Mouse (Mus musculus) cerebellum, adult 2 months (tissue): ENCODE results near the gene Ccdc93. TPM values are rescaled to one million over a fixed set of nuclear protein-coding genes. Genes with fewer than 3 reads are reported as not detected.

Source experiments
- DNase-seq, 2 experiments: peaks; one replicate each; pipeline ENCODE4 v3.0.0; 2021
- H3K27ac ChIP-seq: fragments of 200-500 bp; 2 replicates; pipeline ENCODE4 v1.5.1; 2012; ENCODE audit warnings: low read length, control low read depth, inconsistent platforms; ENCODE audit not compliant: insufficient read depth
- H3K27me3 ChIP-seq: fragments of 200-500 bp; 2 replicates; pipeline ENCODE4 v1.6.1; 2012; ENCODE audit warnings: inconsistent platforms, mild to moderate bottlenecking, low read length, moderate library complexity; ENCODE audit not compliant: control insufficient read depth, insufficient read depth
- H3K4me1 ChIP-seq: fragments of 200-500 bp; 2 replicates; pipeline ENCODE4 v1.6.1; 2011; ENCODE audit warnings: low read length; ENCODE audit not compliant: control insufficient read depth, insufficient read depth
- H3K4me3 ChIP-seq: fragments of 200-500 bp; replicated peaks from 2 replicates; pipeline ENCODE3; 2011; ENCODE audit warnings: mild to moderate bottlenecking, low read depth, low read length, control low read depth; ENCODE audit not compliant: insufficient read depth
- CTCF ChIP-seq: fragments of 200-500 bp; IDR thresholded peaks from 2 replicates; pipeline ENCODE4 v1.5.1; 2011; ENCODE audit warnings: low read depth, mild to moderate bottlenecking, control low read depth, low read length, moderate library complexity, borderline replicate concordance; ENCODE audit not compliant: insufficient read depth
- POLR2A ChIP-seq: fragments of 200-500 bp; IDR thresholded peaks from 2 replicates; pipeline ENCODE4 v1.6.1; 2011; ENCODE audit warnings: low read length, control low read depth, borderline replicate concordance; ENCODE audit not compliant: insufficient read depth
- WGBS: fragments of 180-500 bp; shearing (Covaris S2); methylation state at CpG from one replicate; pipeline ENCODE4 v1.1.7; 2018; 5-methylcytosine and 5-hydroxymethylcytosine counted together
- polyA plus RNA-seq: library from polyadenylated mRNA; depleted of rRNA; stranded (reverse); fragments of >200 nt; gene quantifications from 2 replicates; pipeline ENCODE4 v1.2.3, GENCODE M21; 2012

The Ccdc93 gene
- polyA plus RNA-seq, 1 experiment = 16.5 TPM

- Histone ChIP-seq H3K4me1 (no peaks in the 10 kb centered on the region), H3K27me3 (no peaks in the 10 kb centered on the region), H3K4me3 (no peak overlapping the region), H3K27ac (no peak overlapping the region)
- TF ChIP-seq POLR2A (no peak), CTCF (no peak)
- 45% methylated on average over 7 of the region's 7 CpGs for WGBS
- no peak for DNase-seq
Observed at GRCm38 (mm10) chr1:121451009-121451408, 20.2 kb downstream of the Ccdc93 start.

- Histone ChIP-seq H3K27me3 (no peaks in the 10 kb centered on the region), H3K4me3 (no peak overlapping the region), H3K27ac (no peak overlapping the region), H3K4me1 (no peaks in the 10 kb centered on the region)
- DNase-seq = no peak
- whole genome bisulfite sequencing = 76% methylated on average over 6 of the region's 6 CpGs
- TF ChIP-seq CTCF (no peak), POLR2A (no peak)
Observed at GRCm38 (mm10) chr1:121452498-121452897, 21.6 kb downstream of the Ccdc93 start.

- no peak overlapping the region for H3K27ac ChIP-seq
- H3K27me3 ChIP-seq = no peaks in the 10 kb centered on the region
- 90% methylated on average over 4 of the region's 4 CpGs for WGBS
- no peak overlapping the region for H3K4me3 ChIP-seq
- no peak for DNase-seq
- H3K4me1 ChIP-seq = no peaks in the 10 kb centered on the region
- TF ChIP-seq CTCF = no peak
- TF ChIP-seq POLR2A = no peak
Observed at GRCm38 (mm10) chr1:121453053-121453452, 22.2 kb downstream of the Ccdc93 start.

- 87% methylated on average over 6 of the region's 6 CpGs for WGBS
- no peak for TF ChIP-seq POLR2A
- DNase-seq = no peak
- H3K4me3 ChIP-seq = no peak overlapping the region
- no peak overlapping the region for H3K27ac ChIP-seq
- no peaks in the 10 kb centered on the region for H3K27me3 ChIP-seq
- H3K4me1 ChIP-seq = no peaks in the 10 kb centered on the region
Observed at GRCm38 (mm10) chr1:121454951-121455350, 24.1 kb downstream of the Ccdc93 start.

GRCm38 (mm10) chr1:121460077-121460476, 29.2 kb downstream of the Ccdc93 start:
- no peaks in the 10 kb centered on the region for H3K27me3 ChIP-seq
- no peak overlapping the region for H3K27ac ChIP-seq
- H3K4me1 ChIP-seq = no peaks in the 10 kb centered on the region
- 52% methylated on average over 6 of the region's 6 CpGs for WGBS
- TF ChIP-seq CTCF = no peak
- TF ChIP-seq POLR2A = no peak
- no peak for DNase-seq
- no peak overlapping the region for H3K4me3 ChIP-seq

GRCm38 (mm10) chr1:121461895-121462294, 31.0 kb downstream of the Ccdc93 start:
- Histone ChIP-seq H3K4me1 (no peaks in the 10 kb centered on the region), H3K27me3 (no peaks in the 10 kb centered on the region), H3K4me3 (no peak overlapping the region), H3K27ac (no peak overlapping the region)
- DNase-seq = no peak
- 89% methylated on average over 7 of the region's 7 CpGs for WGBS
- TF ChIP-seq CTCF (no peak), POLR2A (no peak)

- Histone ChIP-seq H3K27ac (no peak overlapping the region), H3K27me3 (no peaks in the 10 kb centered on the region), H3K4me1 (no peaks in the 10 kb centered on the region), H3K4me3 (no peak overlapping the region)
- 81% methylated on average over 1 of the region's 1 CpGs for WGBS
- TF ChIP-seq POLR2A = no peak
- TF ChIP-seq CTCF = no peak
- DNase-seq = no peak
Observed at GRCm38 (mm10) chr1:121462643-121463042, 31.8 kb downstream of the Ccdc93 start.

GRCm38 (mm10) chr1:121463806-121464205, 33.0 kb downstream of the Ccdc93 start:
- Histone ChIP-seq H3K27ac (no peak overlapping the region), H3K27me3 (no peaks in the 10 kb centered on the region), H3K4me1 (no peaks in the 10 kb centered on the region), H3K4me3 (no peak overlapping the region)
- TF ChIP-seq CTCF = no peak
- no peak for TF ChIP-seq POLR2A
- 83% methylated on average over 7 of the region's 7 CpGs for WGBS
- DNase-seq = no peak

GRCm38 (mm10) chr1:121466276-121466675, 35.4 kb downstream of the Ccdc93 start:
- TF ChIP-seq POLR2A (no peak), CTCF (no peak)
- DNase-seq = no peak
- Histone ChIP-seq H3K27me3 (no peaks in the 10 kb centered on the region), H3K4me3 (no peak overlapping the region), H3K4me1 (no peaks in the 10 kb centered on the region), H3K27ac (no peak overlapping the region)
- 44% methylated on average over 3 of the region's 3 CpGs for WGBS

- TF ChIP-seq CTCF = no peak
- TF ChIP-seq POLR2A = no peak
- H3K27ac ChIP-seq = no peak overlapping the region
- H3K4me1 ChIP-seq = no peaks in the 10 kb centered on the region
- 67% methylated on average over 2 of the region's 2 CpGs for WGBS
- no peak for DNase-seq
- no peaks in the 10 kb centered on the region for H3K27me3 ChIP-seq
- no peak overlapping the region for H3K4me3 ChIP-seq
Observed at GRCm38 (mm10) chr1:121468271-121468670, 37.4 kb downstream of the Ccdc93 start.
